Mouse (Mus musculus): Measurements from ENCODE around the gene 1810009A15Rik. TPM values are rescaled to one million over a fixed set of nuclear protein-coding genes. Genes with fewer than 3 reads are reported as not detected.

The 1810009A15Rik gene
- total and polyA plus RNA-seq, 2 experiments from 2014 or later, result 26.0 to 31.9 TPM

- Histone ChIP-seq H3K36me3 (ENCODE audit: insufficient read depth) (peaks cover 16% of the 10 kb centered on the region; the same call in 1 of the 2 replicates), H3K9ac (peak within 1 kb of the TSS; percentile 57), H3K27ac (ENCODE audit: low read depth, low read length) (peak within 1 kb of the TSS; percentile 35; the same call in 1 of the 2 replicates), H3K27me3 (ENCODE audit: insufficient read depth, low read length) (no peaks in the 10 kb centered on the region), H3K4me1 (ENCODE audit: insufficient read depth) (peaks cover 4% of the 10 kb centered on the region; the same call in 1 of the 2 replicates), H3K4me2 (ENCODE audit: low read depth) (peak within 1 kb of the TSS; percentile 61), H3K9me3 (ENCODE audit: low read length) (no peaks in the 10 kb centered on the region), H3K4me3 (ENCODE audit: low read depth, low read length) (peak within 1 kb of the TSS; percentile 44)
- peak; percentile 49 for DNase-seq
- peak; percentile 65 for ATAC-seq
- 3% methylated on average over 70 of the region's 74 CpGs for WGBS
- peak; percentile 55 for TF ChIP-seq CTCF (IDR thresholded peaks at IDR 0.05; ENCODE audit: low read depth)
Measured at GRCm38 (mm10) chr19:8929224-8930088, 40.8 kb downstream of the 1810009A15Rik start, which contains the start of the genes Rom1 and Eml3. Gene Rom1, minus strand, starts transcription at chr19:8929356. Gene Eml3, plus strand, starts transcription at chr19:8929552.

- ATAC-seq (no peak), DNase-seq (no peak)
- Histone ChIP-seq H3K4me3 (ENCODE audit: low read depth, low read length) (peak overlapping the region; percentile 44), H3K9me3 (ENCODE audit: low read length) (no peaks in the 10 kb centered on the region), H3K9ac (peak overlapping the region; percentile 57), H3K36me3 (ENCODE audit: insufficient read depth) (peaks cover 16% of the 10 kb centered on the region; the same call in 1 of the 2 replicates), H3K4me1 (ENCODE audit: insufficient read depth) (peaks cover 4% of the 10 kb centered on the region; the same call in 1 of the 2 replicates), H3K4me2 (ENCODE audit: low read depth) (peak overlapping the region; percentile 61), H3K27ac (ENCODE audit: low read depth, low read length) (no peak overlapping the region), H3K27me3 (ENCODE audit: insufficient read depth, low read length) (no peaks in the 10 kb centered on the region)
- WGBS, result 19% methylated on average over 11 of the region's 11 CpGs
- no peak for TF ChIP-seq CTCF (IDR thresholded peaks at IDR 0.05; ENCODE audit: low read depth)
Measured at GRCm38 (mm10) chr19:8930117-8930516, 41.5 kb downstream of the 1810009A15Rik start.

GRCm38 (mm10) chr19:8930771-8931170 is 42.1 kb downstream of the 1810009A15Rik start:
- H3K27ac ChIP-seq (ENCODE audit: low read depth, low read length), result no peak overlapping the region
- no peaks in the 10 kb centered on the region for H3K27me3 ChIP-seq (ENCODE audit: insufficient read depth, low read length)
- no peaks in the 10 kb centered on the region for H3K9me3 ChIP-seq (ENCODE audit: low read length)
- H3K9ac ChIP-seq, result no peak overlapping the region
- H3K4me1 ChIP-seq (ENCODE audit: insufficient read depth), result peaks cover 4% of the 10 kb centered on the region; the same call in 1 of the 2 replicates
- no peak overlapping the region for H3K4me3 ChIP-seq (ENCODE audit: low read depth, low read length)
- peaks cover 9% of the 10 kb centered on the region; the same call in 1 of the 2 replicates for H3K36me3 ChIP-seq (ENCODE audit: insufficient read depth)
- 81% methylated on average over 7 of the region's 7 CpGs for WGBS
- H3K4me2 ChIP-seq (ENCODE audit: low read depth), result no peak overlapping the region; the same call in 1 of the 2 replicates
- DNase-seq (no peak), ATAC-seq (no peak)
- no peak for TF ChIP-seq CTCF (IDR thresholded peaks at IDR 0.05; ENCODE audit: low read depth)

- no peak for DNase-seq
- 80% methylated on average over 2 of the region's 2 CpGs for WGBS
- H3K36me3 ChIP-seq (ENCODE audit: insufficient read depth), result peaks cover 9% of the 10 kb centered on the region
- no peaks in the 10 kb centered on the region for H3K9me3 ChIP-seq (ENCODE audit: low read length)
- H3K27me3 ChIP-seq (ENCODE audit: insufficient read depth, low read length), result no peaks in the 10 kb centered on the region
- ATAC-seq, result no peak
- H3K4me3 ChIP-seq (ENCODE audit: low read depth, low read length), result no peak overlapping the region
- TF ChIP-seq CTCF (IDR thresholded peaks at IDR 0.05; ENCODE audit: low read depth), result no peak
- H3K27ac ChIP-seq (ENCODE audit: low read depth, low read length), result no peak overlapping the region
- no peak overlapping the region for H3K9ac ChIP-seq
- no peaks in the 10 kb centered on the region for H3K4me1 ChIP-seq (ENCODE audit: insufficient read depth)
- no peak overlapping the region for H3K4me2 ChIP-seq (ENCODE audit: low read depth)
Measured at GRCm38 (mm10) chr19:8936736-8937135, 48.1 kb downstream of the 1810009A15Rik start.

Small RNAs within 50 kb of the gene (microRNA-seq; reads per million reads assigned to microRNA genes)
- gene Mir5136, result 0 to 0.24 reads per million in 2 experiments

Other genes starting within 250 kb of the 1810009A15Rik start
Only the 30 nearest of the 33 such genes appear.
- gene Slc3a2, start 165.5 kb upstream of the 1810009A15Rik start, total RNA-seq (2014; rRNA removed), result 107 and 116 TPM in 2 replicates
- gene Slc3a2, start 165.5 kb upstream of the 1810009A15Rik start, polyA plus RNA-seq (2015; fragmentation: Nextera tagmentation; extraction: Ambion mirVana), result 247 and 256 TPM in 2 replicates
- 74.1 and 85.9 TPM in 2 replicates for gene Wdr74, start 153.0 kb upstream of the 1810009A15Rik start, total RNA-seq (2014; rRNA removed)
- gene Wdr74, start 153.0 kb upstream of the 1810009A15Rik start, polyA plus RNA-seq (2015; fragmentation: Nextera tagmentation; extraction: Ambion mirVana), result 98.7 and 113 TPM in 2 replicates
- gene 1700092M07Rik, start 148.1 kb upstream of the 1810009A15Rik start, total RNA-seq (2014; rRNA removed), result not detected in 2 replicates
- gene 1700092M07Rik, start 148.1 kb upstream of the 1810009A15Rik start, polyA plus RNA-seq (2015; fragmentation: Nextera tagmentation; extraction: Ambion mirVana), result 0.65 and 0.67 TPM in 2 replicates
- gene Stx5a, start 147.4 kb upstream of the 1810009A15Rik start, total RNA-seq (2014; rRNA removed), result 130 and 140 TPM in 2 replicates
- 86.4 and 97.6 TPM in 2 replicates for gene Stx5a, start 147.4 kb upstream of the 1810009A15Rik start, polyA plus RNA-seq (2015; fragmentation: Nextera tagmentation; extraction: Ambion mirVana)
- gene Nxf1, start 131.8 kb upstream of the 1810009A15Rik start, total RNA-seq (2014; rRNA removed), result 81.7 and 114 TPM in 2 replicates
- gene Nxf1, start 131.8 kb upstream of the 1810009A15Rik start, polyA plus RNA-seq (2015; fragmentation: Nextera tagmentation; extraction: Ambion mirVana), result 97.1 and 97.9 TPM in 2 replicates
- gene Tmem223, start 117.9 kb upstream of the 1810009A15Rik start, total RNA-seq (2014; rRNA removed), result 236 and 241 TPM in 2 replicates
- gene Tmem223, start 117.9 kb upstream of the 1810009A15Rik start, polyA plus RNA-seq (2015; fragmentation: Nextera tagmentation; extraction: Ambion mirVana), result 269 and 334 TPM in 2 replicates
- gene Tmem179b, start 114.4 kb upstream of the 1810009A15Rik start, total RNA-seq (2014; rRNA removed), result 17.4 and 19.6 TPM in 2 replicates
- 22.4 and 22.6 TPM in 2 replicates for gene Tmem179b, start 114.4 kb upstream of the 1810009A15Rik start, polyA plus RNA-seq (2015; fragmentation: Nextera tagmentation; extraction: Ambion mirVana)
- gene Taf6l, start 102.4 kb upstream of the 1810009A15Rik start, total RNA-seq (2014; rRNA removed), result 27.2 and 31.7 TPM in 2 replicates
- 25.1 and 25.2 TPM in 2 replicates for gene Taf6l, start 102.4 kb upstream of the 1810009A15Rik start, polyA plus RNA-seq (2015; fragmentation: Nextera tagmentation; extraction: Ambion mirVana)
- gene Polr2g, start 90.3 kb upstream of the 1810009A15Rik start, total RNA-seq (2014; rRNA removed), result 89.3 and 99.3 TPM in 2 replicates
- 193 and 216 TPM in 2 replicates for gene Polr2g, start 90.3 kb upstream of the 1810009A15Rik start, polyA plus RNA-seq (2015; fragmentation: Nextera tagmentation; extraction: Ambion mirVana)
- 7.0 and 7.3 TPM in 2 replicates for gene Zbtb3, start 86.3 kb upstream of the 1810009A15Rik start, total RNA-seq (2014; rRNA removed)
- 4.3 and 5.0 TPM in 2 replicates for gene Zbtb3, start 86.3 kb upstream of the 1810009A15Rik start, polyA plus RNA-seq (2015; fragmentation: Nextera tagmentation; extraction: Ambion mirVana)
- 71.9 and 72.6 TPM in 2 replicates for gene Ttc9c, start 69.5 kb upstream of the 1810009A15Rik start, total RNA-seq (2014; rRNA removed)
- 34.1 and 44.4 TPM in 2 replicates for gene Ttc9c, start 69.5 kb upstream of the 1810009A15Rik start, polyA plus RNA-seq (2015; fragmentation: Nextera tagmentation; extraction: Ambion mirVana)
- gene Hnrnpul2, start 68.8 kb upstream of the 1810009A15Rik start, total RNA-seq (2014; rRNA removed), result 28.2 and 38.3 TPM in 2 replicates
- 3.9 and 5.3 TPM in 2 replicates for gene Hnrnpul2, start 68.8 kb upstream of the 1810009A15Rik start, polyA plus RNA-seq (2015; fragmentation: Nextera tagmentation; extraction: Ambion mirVana)
- not detected in 2 replicates for gene AC129217.1, start 59.1 kb upstream of the 1810009A15Rik start, total RNA-seq (2014; rRNA removed)
- gene AC129217.1, start 59.1 kb upstream of the 1810009A15Rik start, polyA plus RNA-seq (2015; fragmentation: Nextera tagmentation; extraction: Ambion mirVana), result not detected in 2 replicates
- gene Bscl2, start 51.4 kb upstream of the 1810009A15Rik start, total RNA-seq (2014; rRNA removed), result 81.5 and 91.5 TPM in 2 replicates
- 78.9 and 88.9 TPM in 2 replicates for gene Bscl2, start 51.4 kb upstream of the 1810009A15Rik start, polyA plus RNA-seq (2015; fragmentation: Nextera tagmentation; extraction: Ambion mirVana)
- gene Gng3, start 49.7 kb upstream of the 1810009A15Rik start, total RNA-seq (2014; rRNA removed), result 68.0 and 78.5 TPM in 2 replicates
- gene Gng3, start 49.7 kb upstream of the 1810009A15Rik start, polyA plus RNA-seq (2015; fragmentation: Nextera tagmentation; extraction: Ambion mirVana), result 594 and 622 TPM in 2 replicates
- 1.5 and 2.6 TPM in 2 replicates for gene Lrrn4cl, start 38.1 kb upstream of the 1810009A15Rik start, total RNA-seq (2014; rRNA removed)
- 0.58 and 0.88 TPM in 2 replicates for gene Lrrn4cl, start 38.1 kb upstream of the 1810009A15Rik start, polyA plus RNA-seq (2015; fragmentation: Nextera tagmentation; extraction: Ambion mirVana)
- gene Ubxn1, start 17.4 kb upstream of the 1810009A15Rik start, total RNA-seq (2014; rRNA removed), result 108 and 126 TPM in 2 replicates
- 168 and 185 TPM in 2 replicates for gene Ubxn1, start 17.4 kb upstream of the 1810009A15Rik start, polyA plus RNA-seq (2015; fragmentation: Nextera tagmentation; extraction: Ambion mirVana)
- 14.2 and 36.1 TPM in 2 replicates for gene Uqcc3, start 7.9 kb upstream of the 1810009A15Rik start, total RNA-seq (2014; rRNA removed)
- 59.1 TPM in 2 replicates for gene Uqcc3, start 7.9 kb upstream of the 1810009A15Rik start, polyA plus RNA-seq (2015; fragmentation: Nextera tagmentation; extraction: Ambion mirVana)
- gene Lbhd1, start 5.1 kb upstream of the 1810009A15Rik start, total RNA-seq (2014; rRNA removed), result 5.0 and 7.2 TPM in 2 replicates
- gene Lbhd1, start 5.1 kb upstream of the 1810009A15Rik start, polyA plus RNA-seq (2015; fragmentation: Nextera tagmentation; extraction: Ambion mirVana), result 30.3 and 36.5 TPM in 2 replicates
- not detected in 2 replicates for gene Gm49403, start 4.9 kb upstream of the 1810009A15Rik start, total RNA-seq (2014; rRNA removed)
- gene Gm49403, start 4.9 kb upstream of the 1810009A15Rik start, polyA plus RNA-seq (2015; fragmentation: Nextera tagmentation; extraction: Ambion mirVana), result not detected in 2 replicates
- gene Gm49416, start 73 bp downstream of the 1810009A15Rik start, total RNA-seq (2014; rRNA removed), result 0.95 TPM in 1 of 2 replicates, not detected in the other
- gene Gm49416, start 73 bp downstream of the 1810009A15Rik start, polyA plus RNA-seq (2015; fragmentation: Nextera tagmentation; extraction: Ambion mirVana), result 1.4 TPM in 1 of 2 replicates, not detected in the other
- gene Ints5, start 4.2 kb downstream of the 1810009A15Rik start, total RNA-seq (2014; rRNA removed), result 26.1 and 29.9 TPM in 2 replicates
- gene Ints5, start 4.2 kb downstream of the 1810009A15Rik start, polyA plus RNA-seq (2015; fragmentation: Nextera tagmentation; extraction: Ambion mirVana), result 23.6 and 26.8 TPM in 2 replicates
- gene Ganab, start 9.2 kb downstream of the 1810009A15Rik start, total RNA-seq (2014; rRNA removed), result 67.7 and 96.7 TPM in 2 replicates
- gene Ganab, start 9.2 kb downstream of the 1810009A15Rik start, polyA plus RNA-seq (2015; fragmentation: Nextera tagmentation; extraction: Ambion mirVana), result 47.0 and 54.0 TPM in 2 replicates
- 99.6 and 120 TPM in 2 replicates for gene B3gat3, start 31.5 kb downstream of the 1810009A15Rik start, total RNA-seq (2014; rRNA removed)
- 89.3 and 94.0 TPM in 2 replicates for gene B3gat3, start 31.5 kb downstream of the 1810009A15Rik start, polyA plus RNA-seq (2015; fragmentation: Nextera tagmentation; extraction: Ambion mirVana)
- gene Rom1, start 40.5 kb downstream of the 1810009A15Rik start, total RNA-seq (2014; rRNA removed), result 2.3 and 3.5 TPM in 2 replicates
- gene Rom1, start 40.5 kb downstream of the 1810009A15Rik start, polyA plus RNA-seq (2015; fragmentation: Nextera tagmentation; extraction: Ambion mirVana), result 2.4 and 3.3 TPM in 2 replicates
- 5.1 and 7.3 TPM in 2 replicates for gene Eml3, start 40.7 kb downstream of the 1810009A15Rik start, total RNA-seq (2014; rRNA removed)
- gene Eml3, start 40.7 kb downstream of the 1810009A15Rik start, polyA plus RNA-seq (2015; fragmentation: Nextera tagmentation; extraction: Ambion mirVana), result 7.5 and 8.1 TPM in 2 replicates
- 71.2 and 86.4 TPM in 2 replicates for gene Mta2, start 53.0 kb downstream of the 1810009A15Rik start, total RNA-seq (2014; rRNA removed)
- 87.8 and 91.3 TPM in 2 replicates for gene Mta2, start 53.0 kb downstream of the 1810009A15Rik start, polyA plus RNA-seq (2015; fragmentation: Nextera tagmentation; extraction: Ambion mirVana)
- gene Tut1, start 65.0 kb downstream of the 1810009A15Rik start, total RNA-seq (2014; rRNA removed), result 20.8 and 24.5 TPM in 2 replicates
- gene Tut1, start 65.0 kb downstream of the 1810009A15Rik start, polyA plus RNA-seq (2015; fragmentation: Nextera tagmentation; extraction: Ambion mirVana), result 14.8 and 17.6 TPM in 2 replicates
- gene Eef1g, start 78.2 kb downstream of the 1810009A15Rik start, total RNA-seq (2014; rRNA removed), result 524 and 615 TPM in 2 replicates
- gene Eef1g, start 78.2 kb downstream of the 1810009A15Rik start, polyA plus RNA-seq (2015; fragmentation: Nextera tagmentation; extraction: Ambion mirVana), result 250 and 269 TPM in 2 replicates
- 11.4 and 17.9 TPM in 2 replicates for gene Ahnak, start 100.4 kb downstream of the 1810009A15Rik start, total RNA-seq (2014; rRNA removed)
- 3.2 and 3.9 TPM in 2 replicates for gene Ahnak, start 100.4 kb downstream of the 1810009A15Rik start, polyA plus RNA-seq (2015; fragmentation: Nextera tagmentation; extraction: Ambion mirVana)

Data from forebrain, postnatal 0 days (tissue).